Mouse (Mus musculus) left cerebral cortex, adult 18-20 months (tissue): ENCODE data around the gene Dnajc10. TPM values are rescaled to one million over a fixed set of nuclear protein-coding genes. Genes with fewer than 3 reads are reported as not detected.

ENCODE experiments used
- DNase-seq, 2 experiments: peaks; one replicate each; pipeline ENCODE4 v3.0.0; 2021 to 2022; ENCODE audit warnings: low spot score in 2 of 2, mixed read lengths in 1 of 2
- total RNA-seq, 2 experiments: library from RNA; stranded (reverse); gene quantifications; 2 replicates each; pipeline ENCODE4 v1.2.3; 2021

The Dnajc10 gene
- total RNA-seq, 2 experiments from 2014 or later = 68.2 to 72.4 TPM

- DNase-seq = no peak
Measured at GRCm38 (mm10) chr2:80328961-80329653, 13.8 kb downstream of the Dnajc10 start.

- no peak for DNase-seq
Measured at GRCm38 (mm10) chr2:80340537-80340936, 25.3 kb downstream of the Dnajc10 start.

GRCm38 (mm10) chr2:80354531-80354930, 39.3 kb downstream of the Dnajc10 start:
- DNase-seq = no peak

GRCm38 (mm10) chr2:80356656-80357231, 41.5 kb downstream of the Dnajc10 start:
- no peak for DNase-seq

GRCm38 (mm10) chr2:80371458-80371857, 56.2 kb downstream of the Dnajc10 start:
- no peak for DNase-seq

- DNase-seq = no peak
Measured at GRCm38 (mm10) chr2:80374892-80375291, 59.6 kb downstream of the Dnajc10 start.

- no peak for DNase-seq
Measured at GRCm38 (mm10) chr2:80379848-80380247, 64.6 kb downstream of the Dnajc10 start.

- DNase-seq = no peak
Measured at GRCm38 (mm10) chr2:80384447-80384846, 69.2 kb downstream of the Dnajc10 start.

- no peak for DNase-seq
Measured at GRCm38 (mm10) chr2:80386255-80386654, 71.0 kb downstream of the Dnajc10 start.

GRCm38 (mm10) chr2:80387668-80388067, 72.4 kb downstream of the Dnajc10 start:
- DNase-seq = no peak

GRCm38 (mm10) chr2:80388341-80388740, 73.1 kb downstream of the Dnajc10 start:
- peak; percentile 3 to 25 for DNase-seq

- DNase-seq = no peak
Measured at GRCm38 (mm10) chr2:80396057-80396456, 80.8 kb downstream of the Dnajc10 start.

GRCm38 (mm10) chr2:80396864-80397263, 81.6 kb downstream of the Dnajc10 start:
- no peak for DNase-seq

GRCm38 (mm10) chr2:80398595-80399099, 83.4 kb downstream of the Dnajc10 start:
- DNase-seq = no peak

Other genes with a start within 250 kb of the Dnajc10 start
- gene Pde1a, start 186.0 kb upstream of the Dnajc10 start, total RNA-seq = 100 to 1,000 TPM; 152 to 160 TPM
- not detected for gene Prdx6b, start 23.0 kb upstream of the Dnajc10 start, total RNA-seq
- gene Frzb, start 132.2 kb downstream of the Dnajc10 start, total RNA-seq = 10 to 100 TPM; 23.4 to 25.2 TPM